In the genomic region with DNA sequence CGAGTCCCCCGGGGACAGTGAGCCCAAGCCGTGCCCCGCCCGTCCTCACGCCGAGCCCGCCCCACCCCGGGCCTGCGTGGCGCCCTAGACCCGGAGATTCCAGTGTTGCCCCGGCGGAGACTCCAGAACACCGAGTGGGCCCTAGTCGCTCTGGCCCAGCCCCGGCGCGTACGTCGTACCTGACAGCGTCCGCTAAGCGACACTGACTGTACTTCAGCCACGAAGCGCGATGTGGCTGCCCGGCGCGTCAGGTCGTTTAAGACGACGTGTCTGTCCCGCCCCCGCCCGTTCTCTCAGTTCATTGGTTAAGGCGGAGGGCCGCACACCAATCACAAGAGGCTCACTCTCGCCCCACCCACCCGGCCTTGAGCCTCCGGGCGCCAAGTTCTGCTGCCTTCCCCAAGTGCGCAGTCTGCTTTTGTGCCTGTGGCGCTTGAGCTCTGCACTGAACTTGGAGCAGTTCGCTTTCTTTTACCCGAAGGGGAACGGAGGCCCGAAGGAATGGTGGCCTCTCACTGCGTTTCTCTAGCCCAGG, we compare ENCODE assay signal across 8 mouse cellular contexts. TPM values are rescaled to one million over a fixed set of nuclear protein-coding genes. Genes with fewer than 3 reads are reported as not detected.
DNase-seq lines count a peak whose midpoint lies in the region; ATAC-seq and TF ChIP-seq lines count a peak whose summit lies in the region.

Gene Oat, minus strand, starts transcription at position 283 of the 535 bp plus-strand sequence.

- H3K9ac ChIP-seq in forebrain, embryonic 16.5 days (replicated peaks; ENCODE audit: low read depth, low read length), result peak within 1 kb of the TSS; percentile 75
- H3K9ac ChIP-seq in lung, embryonic 14.5 days, result peak within 1 kb of the TSS; percentile 72

- peaks cover 9% of the 10 kb centered on the region; the same call in 1 of the 2 replicates for H3K27me3 ChIP-seq in G1E (ENCODE audit: insufficient read depth, low read length)
- no peaks in the 10 kb centered on the region for H3K27me3 ChIP-seq in forebrain, embryonic 16.5 days (replicated peaks; ENCODE audit: control insufficient read depth, insufficient read depth, low read length)
- no peaks in the 10 kb centered on the region for H3K27me3 ChIP-seq in lung, embryonic 14.5 days (ENCODE audit: insufficient read depth, low read length)
- H3K27me3 ChIP-seq in thymus, adult 2 months (ENCODE audit: control insufficient read depth, insufficient read depth, low read length), result no peaks in the 10 kb centered on the region

- H3K4me2 ChIP-seq in forebrain, embryonic 16.5 days (ENCODE audit: low read length), result peak within 1 kb of the TSS; percentile 74
- H3K4me2 ChIP-seq in lung, embryonic 14.5 days, result peak within 1 kb of the TSS; percentile 62

- peak; percentile 83 for TF ChIP-seq POLR2A in olfactory bulb, adult 2 months (IDR thresholded peaks at IDR 0.05; ENCODE audit: insufficient read depth, low read depth, low read length)
- peak; percentile 80 for TF ChIP-seq POLR2A in thymus, adult 2 months (IDR thresholded peaks at IDR 0.05; ENCODE audit: control insufficient read depth, extremely low read depth, insufficient read depth, low read length, poor library complexity)

- H3K4me3 ChIP-seq in G1E (ENCODE audit: low read depth, low read length), result peak within 1 kb of the TSS; percentile 79
- peak within 1 kb of the TSS; percentile 84 for H3K4me3 ChIP-seq in forebrain, embryonic 16.5 days (replicated peaks; ENCODE audit: low read length)
- H3K4me3 ChIP-seq in layer of hippocampus, adult 2 months, result peak within 1 kb of the TSS; percentile 82
- H3K4me3 ChIP-seq in lung, embryonic 14.5 days (ENCODE audit: low read depth, low read length), result peak within 1 kb of the TSS; percentile 57
- H3K4me3 ChIP-seq in olfactory bulb, adult 2 months (ENCODE audit: insufficient read depth, low read depth, low read length), result peak within 1 kb of the TSS; percentile 95
- peak within 1 kb of the TSS; percentile 88 for H3K4me3 ChIP-seq in thymus, adult 2 months (ENCODE audit: control insufficient read depth, insufficient read depth, low read length)

- peak within 1 kb of the TSS; percentile 86 for H3K27ac ChIP-seq in forebrain, embryonic 16.5 days (ENCODE audit: low read length)
- H3K27ac ChIP-seq in layer of hippocampus, adult 2 months, result peak within 1 kb of the TSS; percentile 94
- H3K27ac ChIP-seq in lung, embryonic 14.5 days (ENCODE audit: low read depth), result peak within 1 kb of the TSS; percentile 98
- peak within 1 kb of the TSS; percentile 9; the same call in 1 of the 2 replicates for H3K27ac ChIP-seq in olfactory bulb, adult 2 months (ENCODE audit: insufficient read depth, low read depth, low read length)
- H3K27ac ChIP-seq in thymus, adult 2 months (ENCODE audit: control insufficient read depth, insufficient read depth, low read length), result peak within 1 kb of the TSS; percentile 57; the same call in 1 of the 2 replicates

- TF ChIP-seq CTCF in G1E (IDR thresholded peaks at IDR 0.05; ENCODE audit: low read depth, low read length), result no peak
- peak; percentile 30; the same call in 1 of the 2 replicates for TF ChIP-seq CTCF in layer of hippocampus, adult 2 months (conservative IDR thresholded peaks at IDR 0.05)
- TF ChIP-seq CTCF in lung, embryonic 14.5 days (IDR thresholded peaks at IDR 0.05; ENCODE audit: low read depth), result no peak
- no peak for TF ChIP-seq CTCF in olfactory bulb, adult 2 months (IDR thresholded peaks at IDR 0.05; ENCODE audit: insufficient read depth, low read depth, low read length)
- TF ChIP-seq CTCF in thymus, adult 2 months (IDR thresholded peaks at IDR 0.05; ENCODE audit: borderline replicate concordance, control insufficient read depth, extremely low read depth, insufficient read depth, low read length, poor library complexity), result peak; percentile 59; the same call in 1 of the 2 replicates

- under 1% methylated on average over 49 of the region's 49 CpGs for WGBS in forebrain, embryonic 16.5 days
- under 1% methylated on average over 49 of the region's 49 CpGs for WGBS in lung, embryonic 14.5 days
- WGBS in olfactory bulb, adult 2 months, result under 1% methylated on average over 49 of the region's 49 CpGs
- WGBS in thymus, adult 2 months, result under 1% methylated on average over 49 of the region's 49 CpGs

- intact Hi-C loops in heart, postnatal 36 days (cut with DNase I), result loop anchor here (5.0 to 10.0 kb wide), 2 partner anchors 139 to 236 kb away; partner anchors contain the start of gene Fam53b

- peaks cover 16% of the 10 kb centered on the region for H3K4me1 ChIP-seq in G1E (ENCODE audit: insufficient read depth, low read depth, low read length)
- peaks cover 23% of the 10 kb centered on the region for H3K4me1 ChIP-seq in forebrain, embryonic 16.5 days (replicated peaks; ENCODE audit: control insufficient read depth, insufficient read depth, low read length)
- H3K4me1 ChIP-seq in lung, embryonic 14.5 days (ENCODE audit: insufficient read depth), result peaks cover 8% of the 10 kb centered on the region
- 0 out of 2 replicates have a peak, but pooled peaks cover 2% of the 10 kb centered on the region for H3K4me1 ChIP-seq in olfactory bulb, adult 2 months (ENCODE audit: control insufficient read depth, insufficient read depth, low read length)
- peaks cover 5% of the 10 kb centered on the region; the same call in 1 of the 2 replicates for H3K4me1 ChIP-seq in thymus, adult 2 months (replicated peaks; ENCODE audit: control insufficient read depth, insufficient read depth, low read length)

- no peaks in the 10 kb centered on the region for H3K9me3 ChIP-seq in G1E (replicated peaks)
- no peaks in the 10 kb centered on the region for H3K9me3 ChIP-seq in forebrain, embryonic 16.5 days (ENCODE audit: control insufficient read depth, low read length)
- H3K9me3 ChIP-seq in lung, embryonic 14.5 days (ENCODE audit: low read depth, low read length), result no peaks in the 10 kb centered on the region

- H3K36me3 ChIP-seq in G1E (replicated peaks), result peaks cover 11% of the 10 kb centered on the region
- no peaks in the 10 kb centered on the region for H3K36me3 ChIP-seq in forebrain, embryonic 16.5 days (ENCODE audit: control insufficient read depth, insufficient read depth)
- no peaks in the 10 kb centered on the region for H3K36me3 ChIP-seq in lung, embryonic 14.5 days (ENCODE audit: insufficient read depth)
- H3K36me3 ChIP-seq in thymus, adult 2 months (ENCODE audit: control insufficient read depth, insufficient read depth, low read length), result no peaks in the 10 kb centered on the region

- peak; percentile 94 for ATAC-seq in G1E (ENCODE audit: extremely low read depth, insufficient number of reproducible peaks, low FRiP score, poor library complexity, severe bottlenecking)
- ATAC-seq in forebrain, embryonic 16.5 days, result peak; percentile 98
- ATAC-seq in lung, embryonic 14.5 days (ENCODE audit: insufficient read depth), result peak; percentile 96

- DNase-seq in G1E (ENCODE audit: low spot score), result peak; percentile 93
- DNase-seq in cerebellum, adult 18-20 months, result peak; percentile 92 to 96
- DNase-seq in heart, postnatal 36 days, result peak; percentile 91 to 94
- peak; percentile 88 to 94 for DNase-seq in layer of hippocampus, adult 2 months (ENCODE audit: low spot score in 2 of 2)
- peak; percentile 98 for DNase-seq in lung, embryonic 14.5 days
- peak; percentile 96 for DNase-seq in thymus, adult 2 months

RNA-seq across cellular contexts. Expression of gene Oat, which starts in this region (rescaled TPM):
- total RNA-seq in G1E (2014; fragmentation: Nextera tagmentation) (70.6 and 72.4 TPM in 2 replicates), G1E (2017) (109 and 114 TPM in 2 replicates)
- 2.3 and 2.5 TPM in 2 replicates for polyA plus RNA-seq in G1E (2012)
- 111 and 133 TPM in 2 replicates for polyA plus RNA-seq in forebrain, embryonic 16.5 days (2015; fragmentation: Nextera tagmentation; extraction: Ambion mirVana)
- total RNA-seq in heart, postnatal 36 days (2021), result 100 to 1,000 TPM; 169 to 175 TPM
- 10 to 100 TPM; 91.2 to 95.6 TPM for total RNA-seq in layer of hippocampus, adult 2 months (2021)
- 270 and 289 TPM in 2 replicates for polyA plus RNA-seq in lung, embryonic 14.5 days (2014; fragmentation: Nextera tagmentation; extraction: Ambion mirVana)
- polyA plus RNA-seq in olfactory bulb, adult 2 months (2012; ENCODE audit: insufficient read depth, insufficient read length, low replicate concordance, missing spikeins), result 142 TPM in 1 of 2 replicates, not detected in the other
- 48.3 and 51.4 TPM in 2 replicates for polyA plus RNA-seq in thymus, adult 2 months (2012; rRNA removed)

Comparison
In these comparisons a context has a peak if more than half of its experiments do, and no peak if none do; other contexts are left out.
1. Peak in every context shown above with its lines: DNase-seq, ATAC-seq, H3K4me3 ChIP-seq and H3K27ac ChIP-seq.
2. RNA of gene Oat (polyA plus RNA-seq): 270 to 289 TPM in lung, embryonic 14.5 days, 142 TPM in olfactory bulb, adult 2 months, 111 to 133 TPM in forebrain, embryonic 16.5 days and 48.3 to 51.4 TPM in thymus, adult 2 months; 2.3 to 2.5 TPM in G1E; every median in the first group is over 10 times any median in the second.
3. CTCF ChIP-seq: peak in layer of hippocampus, adult 2 months (single experiment) and thymus, adult 2 months (single experiment); none in G1E (single experiment), lung, embryonic 14.5 days (single experiment) and olfactory bulb, adult 2 months (single experiment).
4. H3K27ac ChIP-seq: peak in every context shown above with its lines; median percentile 98 in lung, embryonic 14.5 days; 94 in layer of hippocampus, adult 2 months; 86 in forebrain, embryonic 16.5 days; 57 in thymus, adult 2 months; 9 in olfactory bulb, adult 2 months.